Mouse (Mus musculus): ENCODE data around the gene Lrrc4. TPM values are rescaled to one million over a fixed set of nuclear protein-coding genes. Genes with fewer than 3 reads are reported as not detected.

Lrrc4 gene
- polyA plus RNA-seq, 1 experiment: 0.32 TPM

- Histone ChIP-seq H3K36me3 (ENCODE audit: control insufficient read depth, insufficient read depth) (peaks cover 35% of the 10 kb centered on the region), H3K4me3 (ENCODE audit: insufficient read depth, poor library complexity, severe bottlenecking) (no peak overlapping the region), H3K79me3 (ENCODE audit: low read depth) (peaks cover 18% of the 10 kb centered on the region), H3ac (ENCODE audit: control insufficient read depth, insufficient read length, low read depth) (no peak overlapping the region), H3K27me3 (ENCODE audit: control insufficient read depth, insufficient read depth, insufficient read length) (no peaks in the 10 kb centered on the region), H3K79me2 (ENCODE audit: control insufficient read depth, insufficient read depth) (peaks cover 90% of the 10 kb centered on the region)
- TF ChIP-seq CTCF (IDR thresholded peaks at IDR 0.05; ENCODE audit: control insufficient read depth, insufficient read depth, insufficient read length) (no peak), FOSL1 (IDR thresholded peaks at IDR 0.05; ENCODE audit: insufficient read depth, low read length, poor library complexity, severe bottlenecking) (no peak), MYOD1 (IDR thresholded peaks at IDR 0.05; ENCODE audit: control insufficient read depth, insufficient read length, low read depth) (no peak), USF1 (IDR thresholded peaks at IDR 0.05; ENCODE audit: low read depth) (no peak), MAX (IDR thresholded peaks at IDR 0.05) (no peak), MYOG (IDR thresholded peaks at IDR 0.05; ENCODE audit: control insufficient read depth, extremely low read depth, insufficient read length) (no peak)
These were observed 197.9 kb downstream of the Lrrc4 start for GRCm38 (mm10) chr6:28633656-28634055.

DNA sequence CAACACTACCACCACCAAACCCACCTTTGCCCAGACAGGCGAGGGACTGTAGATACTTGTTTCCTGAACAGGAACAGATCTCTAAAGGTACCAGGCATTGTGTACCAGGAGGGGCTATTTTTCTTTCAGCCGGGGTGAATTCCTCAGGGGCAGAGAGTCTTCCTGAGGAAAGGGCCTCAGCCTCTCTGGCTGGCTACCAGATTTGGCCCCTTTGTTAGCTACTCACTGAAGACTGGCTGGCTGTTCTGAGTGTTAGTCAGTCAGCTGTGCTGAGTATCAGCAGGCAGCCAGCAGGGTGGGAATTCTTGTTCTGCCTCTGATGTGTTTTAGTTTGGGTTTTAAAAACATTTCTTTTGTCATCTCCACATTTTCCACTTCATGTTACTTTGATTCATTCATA lies 198.4 kb downstream of the Lrrc4 start:
- Histone ChIP-seq H3K79me3 (ENCODE audit: low read depth) (peaks cover 20% of the 10 kb centered on the region), H3K4me3 (ENCODE audit: insufficient read depth, poor library complexity, severe bottlenecking) (no peak overlapping the region), H3K79me2 (ENCODE audit: control insufficient read depth, insufficient read depth) (peaks cover 90% of the 10 kb centered on the region), H3ac (ENCODE audit: control insufficient read depth, insufficient read length, low read depth) (no peak overlapping the region), H3K27me3 (ENCODE audit: control insufficient read depth, insufficient read depth, insufficient read length) (no peaks in the 10 kb centered on the region), H3K36me3 (ENCODE audit: control insufficient read depth, insufficient read depth) (peaks cover 39% of the 10 kb centered on the region)
- TF ChIP-seq FOSL1 (IDR thresholded peaks at IDR 0.05; ENCODE audit: insufficient read depth, low read length, poor library complexity, severe bottlenecking) (no peak), MYOD1 (IDR thresholded peaks at IDR 0.05; ENCODE audit: control insufficient read depth, insufficient read length, low read depth) (no peak), CTCF (IDR thresholded peaks at IDR 0.05; ENCODE audit: control insufficient read depth, insufficient read depth, insufficient read length) (no peak), MAX (IDR thresholded peaks at IDR 0.05) (no peak), USF1 (IDR thresholded peaks at IDR 0.05; ENCODE audit: low read depth) (no peak), MYOG (IDR thresholded peaks at IDR 0.05; ENCODE audit: control insufficient read depth, extremely low read depth, insufficient read length) (no peak)

- TF ChIP-seq FOSL1 (IDR thresholded peaks at IDR 0.05; ENCODE audit: insufficient read depth, low read length, poor library complexity, severe bottlenecking): no peak
- no peak for TF ChIP-seq CEBPB (IDR thresholded peaks at IDR 0.05; ENCODE audit: low read depth)
- TF ChIP-seq MYOD1 (IDR thresholded peaks at IDR 0.05; ENCODE audit: control insufficient read depth, insufficient read length, low read depth): no peak
- no peak for TF ChIP-seq USF1 (IDR thresholded peaks at IDR 0.05; ENCODE audit: low read depth)
- TF ChIP-seq MAX (IDR thresholded peaks at IDR 0.05): no peak
- TF ChIP-seq CTCF (IDR thresholded peaks at IDR 0.05; ENCODE audit: control insufficient read depth, insufficient read depth, insufficient read length): no peak
- TF ChIP-seq MYOG (IDR thresholded peaks at IDR 0.05; ENCODE audit: control insufficient read depth, extremely low read depth, insufficient read length): no peak
- Histone ChIP-seq H3ac (ENCODE audit: control insufficient read depth, insufficient read length, low read depth) (no peak overlapping the region), H3K79me2 (ENCODE audit: control insufficient read depth, insufficient read depth) (peaks cover 81% of the 10 kb centered on the region), H3K79me3 (ENCODE audit: low read depth) (peaks cover 17% of the 10 kb centered on the region), H3K4me3 (ENCODE audit: insufficient read depth, poor library complexity, severe bottlenecking) (no peak overlapping the region), H3K36me3 (ENCODE audit: control insufficient read depth, insufficient read depth) (peaks cover 54% of the 10 kb centered on the region), H3K27me3 (ENCODE audit: control insufficient read depth, insufficient read depth, insufficient read length) (no peaks in the 10 kb centered on the region)
These were observed 200.6 kb downstream of the Lrrc4 start for GRCm38 (mm10) chr6:28630926-28631325.

GRCm38 (mm10) chr6:28629866-28630265 lies 201.7 kb downstream of the Lrrc4 start:
- no peak overlapping the region for H3K4me3 ChIP-seq (ENCODE audit: insufficient read depth, poor library complexity, severe bottlenecking)
- no peak for TF ChIP-seq FOSL1 (IDR thresholded peaks at IDR 0.05; ENCODE audit: insufficient read depth, low read length, poor library complexity, severe bottlenecking)
- no peak for TF ChIP-seq MAX (IDR thresholded peaks at IDR 0.05)
- TF ChIP-seq MYOG (IDR thresholded peaks at IDR 0.05; ENCODE audit: control insufficient read depth, extremely low read depth, insufficient read length): no peak
- no peak for TF ChIP-seq CTCF (IDR thresholded peaks at IDR 0.05; ENCODE audit: control insufficient read depth, insufficient read depth, insufficient read length)
- no peak for TF ChIP-seq USF1 (IDR thresholded peaks at IDR 0.05; ENCODE audit: low read depth)
- no peak for TF ChIP-seq MYOD1 (IDR thresholded peaks at IDR 0.05; ENCODE audit: control insufficient read depth, insufficient read length, low read depth)
- TF ChIP-seq CEBPB (IDR thresholded peaks at IDR 0.05; ENCODE audit: low read depth): no peak
- H3K27me3 ChIP-seq (ENCODE audit: control insufficient read depth, insufficient read depth, insufficient read length): no peaks in the 10 kb centered on the region
- H3K36me3 ChIP-seq (ENCODE audit: control insufficient read depth, insufficient read depth): peaks cover 63% of the 10 kb centered on the region
- H3ac ChIP-seq (ENCODE audit: control insufficient read depth, insufficient read length, low read depth): no peak overlapping the region
- H3K79me3 ChIP-seq (ENCODE audit: low read depth): peaks cover 19% of the 10 kb centered on the region
- peaks cover 81% of the 10 kb centered on the region for H3K79me2 ChIP-seq (ENCODE audit: control insufficient read depth, insufficient read depth)

GRCm38 (mm10) chr6:28628408-28628807 lies 203.1 kb downstream of the Lrrc4 start:
- H3K4me3 ChIP-seq (ENCODE audit: insufficient read depth, poor library complexity, severe bottlenecking): no peak overlapping the region
- TF ChIP-seq USF1 (IDR thresholded peaks at IDR 0.05; ENCODE audit: low read depth): no peak
- TF ChIP-seq MYOD1 (IDR thresholded peaks at IDR 0.05; ENCODE audit: control insufficient read depth, insufficient read length, low read depth): peak; percentile 58
- H3ac ChIP-seq (ENCODE audit: control insufficient read depth, insufficient read length, low read depth): no peak overlapping the region
- H3K79me3 ChIP-seq (ENCODE audit: low read depth): peaks cover 19% of the 10 kb centered on the region
- peaks cover 56% of the 10 kb centered on the region for H3K36me3 ChIP-seq (ENCODE audit: control insufficient read depth, insufficient read depth)
- H3K27me3 ChIP-seq (ENCODE audit: control insufficient read depth, insufficient read depth, insufficient read length): no peaks in the 10 kb centered on the region
- H3K79me2 ChIP-seq (ENCODE audit: control insufficient read depth, insufficient read depth): peaks cover 81% of the 10 kb centered on the region

DNA sequence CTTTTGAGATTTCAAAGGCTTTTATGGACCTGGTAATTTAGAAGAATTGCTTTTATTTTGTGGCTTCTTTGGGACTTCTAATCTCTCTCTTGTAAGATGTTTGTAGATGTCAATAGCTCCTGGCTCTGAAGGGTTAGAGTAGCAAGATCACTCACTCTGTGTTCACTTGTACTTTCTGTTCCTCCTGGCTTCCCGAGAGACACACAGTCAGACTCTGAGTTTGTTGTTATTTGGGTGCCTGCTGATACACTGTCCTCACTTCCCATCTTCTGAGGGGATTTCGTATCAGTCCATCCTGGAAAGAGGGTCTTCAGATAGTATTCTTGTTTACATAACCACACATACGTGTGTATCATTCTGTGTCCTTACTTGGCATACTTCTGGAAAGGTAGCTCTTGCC lies 208.6 kb downstream of the Lrrc4 start:
- Histone ChIP-seq H3K79me2 (ENCODE audit: control insufficient read depth, insufficient read depth) (peaks cover 84% of the 10 kb centered on the region), H3K4me3 (ENCODE audit: insufficient read depth, poor library complexity, severe bottlenecking) (no peak overlapping the region), H3ac (ENCODE audit: control insufficient read depth, insufficient read length, low read depth) (no peak overlapping the region), H3K36me3 (ENCODE audit: control insufficient read depth, insufficient read depth) (peaks cover 50% of the 10 kb centered on the region), H3K27me3 (ENCODE audit: control insufficient read depth, insufficient read depth, insufficient read length) (no peaks in the 10 kb centered on the region), H3K79me3 (ENCODE audit: low read depth) (peaks cover 26% of the 10 kb centered on the region)
- TF ChIP-seq MAX (IDR thresholded peaks at IDR 0.05) (no peak), CTCF (IDR thresholded peaks at IDR 0.05; ENCODE audit: control insufficient read depth, insufficient read depth, insufficient read length) (no peak), CEBPB (IDR thresholded peaks at IDR 0.05; ENCODE audit: low read depth) (no peak), MYOG (IDR thresholded peaks at IDR 0.05; ENCODE audit: control insufficient read depth, extremely low read depth, insufficient read length) (no peak), FOSL1 (IDR thresholded peaks at IDR 0.05; ENCODE audit: insufficient read depth, low read length, poor library complexity, severe bottlenecking) (no peak), MYOD1 (IDR thresholded peaks at IDR 0.05; ENCODE audit: control insufficient read depth, insufficient read length, low read depth) (no peak), USF1 (IDR thresholded peaks at IDR 0.05; ENCODE audit: low read depth) (no peak)

Measured in C2C12 (cell line).